Mouse (Mus musculus): Measurements from ENCODE around the gene Iqgap1. TPM values are rescaled to one million over a fixed set of nuclear protein-coding genes. Genes with fewer than 3 reads are reported as not detected.
"Not testable (repeated sequence)": the region's sequence is repeated elsewhere in the genome, so short reads cannot be mapped to it uniquely, and the experiment has no call there.

Iqgap1 gene
- polyA plus RNA-seq, 1 experiment from 2014 or later = 94.3 TPM

DNA sequence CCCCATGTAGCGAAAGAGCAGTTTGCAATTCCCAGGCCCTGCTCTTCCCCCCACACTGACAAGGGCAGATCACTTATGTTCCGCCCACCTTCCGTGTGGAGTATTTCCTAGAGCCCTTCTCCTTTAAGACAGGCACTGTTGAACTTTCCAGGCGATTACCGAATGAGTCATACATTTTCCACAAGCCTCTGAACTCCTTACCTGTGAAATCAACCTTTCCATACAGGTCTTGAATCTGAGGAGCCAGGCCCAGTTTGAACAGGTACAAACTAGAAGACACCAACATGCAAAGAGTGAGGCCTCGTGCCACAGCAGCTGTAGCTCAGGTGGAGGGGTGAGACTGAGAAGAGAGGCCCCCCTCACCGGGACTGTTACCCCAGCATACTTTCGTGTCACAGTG lies 63.5 kb downstream of the Iqgap1 start:
- Histone ChIP-seq H3K9me3 (ENCODE audit: control insufficient read depth, low read depth, low read length) (no peaks in the 10 kb centered on the region), H3K4me1 (ENCODE audit: control insufficient read depth, insufficient read depth, low read length) (no peaks in the 10 kb centered on the region), H3K9ac (replicated peaks; ENCODE audit: low read depth, low read length) (no peak overlapping the region), H3K27me3 (ENCODE audit: control insufficient read depth, insufficient read depth, low read length) (no peaks in the 10 kb centered on the region), H3K36me3 (ENCODE audit: control insufficient read depth, insufficient read depth, low read length) (peaks cover 13% of the 10 kb centered on the region; the same call in 1 of the 2 replicates), H3K27ac (ENCODE audit: low read length) (peak overlapping the region; percentile 48; the same call in 1 of the 2 replicates), H3K4me3 (ENCODE audit: low read depth, low read length) (no peak overlapping the region), H3K4me2 (replicated peaks; ENCODE audit: low read depth, low read length) (no peak overlapping the region)
- 67% methylated on average over 8 of the region's 8 CpGs for WGBS
- no peak for ATAC-seq (ENCODE audit: insufficient number of reproducible peaks, insufficient read depth, low FRiP score, low read depth)

- 89% methylated on average over 2 of the region's 2 CpGs for WGBS
- Histone ChIP-seq H3K27me3 (ENCODE audit: control insufficient read depth, insufficient read depth, low read length) (no peaks in the 10 kb centered on the region), H3K9me3 (ENCODE audit: control insufficient read depth, low read depth, low read length) (no peaks in the 10 kb centered on the region), H3K4me2 (replicated peaks; ENCODE audit: low read depth, low read length) (no peak overlapping the region), H3K9ac (replicated peaks; ENCODE audit: low read depth, low read length) (no peak overlapping the region), H3K4me1 (ENCODE audit: control insufficient read depth, insufficient read depth, low read length) (no peaks in the 10 kb centered on the region), H3K4me3 (ENCODE audit: low read depth, low read length) (no peak overlapping the region), H3K36me3 (ENCODE audit: control insufficient read depth, insufficient read depth, low read length) (peaks cover 31% of the 10 kb centered on the region), H3K27ac (ENCODE audit: low read length) (no peak overlapping the region)
- ATAC-seq (ENCODE audit: insufficient number of reproducible peaks, insufficient read depth, low FRiP score, low read depth) = no peak
These were observed 71.7 kb downstream of the Iqgap1 start for GRCm38 (mm10) chr7:80754086-80754485.

DNA sequence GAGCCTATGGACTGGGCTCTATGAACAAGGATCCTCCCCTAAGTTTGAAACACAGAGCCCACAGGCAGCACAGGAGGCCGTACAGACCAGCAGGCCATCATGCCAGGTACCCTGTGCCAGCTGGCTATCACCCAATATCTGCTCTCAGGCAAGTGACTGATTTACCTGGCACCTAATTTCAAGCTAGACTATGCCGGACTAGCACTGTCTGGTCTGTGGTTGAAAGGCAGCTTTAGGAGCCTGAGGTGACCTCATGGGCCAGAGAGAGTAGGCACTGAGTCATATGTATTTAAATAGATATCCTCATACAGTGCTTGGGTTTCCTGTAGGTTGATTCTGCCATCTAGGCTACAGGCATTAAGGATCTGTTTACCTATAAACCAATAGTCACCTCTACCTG lies 72.2 kb downstream of the Iqgap1 start:
- 91% methylated on average over 2 of the region's 2 CpGs for WGBS
- Histone ChIP-seq H3K27ac (ENCODE audit: low read length) (no peak overlapping the region), H3K4me3 (ENCODE audit: low read depth, low read length) (no peak overlapping the region), H3K4me2 (replicated peaks; ENCODE audit: low read depth, low read length) (no peak overlapping the region), H3K9me3 (ENCODE audit: control insufficient read depth, low read depth, low read length) (no peaks in the 10 kb centered on the region), H3K27me3 (ENCODE audit: control insufficient read depth, insufficient read depth, low read length) (no peaks in the 10 kb centered on the region), H3K36me3 (ENCODE audit: control insufficient read depth, insufficient read depth, low read length) (peaks cover 31% of the 10 kb centered on the region), H3K4me1 (ENCODE audit: control insufficient read depth, insufficient read depth, low read length) (no peaks in the 10 kb centered on the region), H3K9ac (replicated peaks; ENCODE audit: low read depth, low read length) (no peak overlapping the region)
- ATAC-seq (ENCODE audit: insufficient number of reproducible peaks, insufficient read depth, low FRiP score, low read depth) = no peak

DNA sequence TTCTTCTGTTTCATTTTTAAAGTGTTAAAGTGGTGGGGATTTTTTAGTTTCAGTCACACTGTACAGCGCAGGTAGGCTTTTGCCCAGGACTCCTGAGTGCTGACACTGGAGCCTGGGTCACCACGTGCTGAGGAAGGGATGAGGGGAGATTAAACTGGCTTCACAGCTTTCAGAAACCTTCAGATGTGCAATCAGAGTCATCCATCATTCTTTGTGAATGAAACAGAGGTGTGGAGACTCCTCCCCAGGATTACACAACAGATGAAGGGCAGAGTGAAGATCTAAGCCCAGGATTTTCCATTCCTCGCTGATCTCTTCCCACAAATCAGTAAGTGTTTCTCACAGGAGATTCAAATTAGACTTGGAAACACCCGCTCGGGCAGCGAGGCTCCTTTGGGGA lies 76.2 kb downstream of the Iqgap1 start:
- H3K27me3 ChIP-seq (ENCODE audit: control insufficient read depth, insufficient read depth, low read length) = no peaks in the 10 kb centered on the region
- H3K4me2 ChIP-seq (replicated peaks; ENCODE audit: low read depth, low read length) = no peak overlapping the region
- H3K9ac ChIP-seq (replicated peaks; ENCODE audit: low read depth, low read length) = no peak overlapping the region
- no peak overlapping the region for H3K27ac ChIP-seq (ENCODE audit: low read length)
- ATAC-seq (ENCODE audit: insufficient number of reproducible peaks, insufficient read depth, low FRiP score, low read depth) = no peak
- no peak overlapping the region for H3K4me3 ChIP-seq (ENCODE audit: low read depth, low read length)
- peaks cover 38% of the 10 kb centered on the region for H3K36me3 ChIP-seq (ENCODE audit: control insufficient read depth, insufficient read depth, low read length)
- peaks cover 24% of the 10 kb centered on the region for H3K4me1 ChIP-seq (ENCODE audit: control insufficient read depth, insufficient read depth, low read length)
- whole genome bisulfite sequencing = 40% methylated on average over 6 of the region's 6 CpGs
- H3K9me3 ChIP-seq (ENCODE audit: control insufficient read depth, low read depth, low read length) = no peaks in the 10 kb centered on the region

DNA sequence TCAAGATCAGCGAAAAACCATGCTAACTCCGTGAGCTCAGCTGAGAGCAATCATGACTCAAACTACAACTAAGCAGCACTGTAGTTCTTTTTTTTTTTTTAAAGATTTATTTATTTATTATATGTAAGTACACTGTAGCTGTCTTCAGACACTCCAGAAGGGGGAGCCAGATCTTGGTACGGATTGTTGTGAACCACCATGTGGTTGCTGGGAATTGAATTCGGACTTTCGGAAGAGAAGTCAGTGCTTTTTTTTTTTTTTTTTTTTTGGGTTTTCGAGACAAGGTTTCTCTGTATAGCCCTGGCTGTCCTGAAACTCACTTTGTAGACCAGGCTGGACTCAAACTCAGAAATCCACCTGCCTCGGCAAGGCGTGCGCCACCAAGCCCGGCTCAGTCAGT lies 76.7 kb downstream of the Iqgap1 start:
- ATAC-seq (ENCODE audit: insufficient number of reproducible peaks, insufficient read depth, low FRiP score, low read depth); H3K4me2 ChIP-seq (replicated peaks; ENCODE audit: low read depth, low read length); H3K9me3 ChIP-seq (ENCODE audit: control insufficient read depth, low read depth, low read length); H3K27me3 ChIP-seq (ENCODE audit: control insufficient read depth, insufficient read depth, low read length); H3K4me3 ChIP-seq (ENCODE audit: low read depth, low read length); H3K9ac ChIP-seq (replicated peaks; ENCODE audit: low read depth, low read length); H3K27ac ChIP-seq (ENCODE audit: low read length): not testable (repeated sequence)
- Histone ChIP-seq H3K4me1 (ENCODE audit: control insufficient read depth, insufficient read depth, low read length) (peaks cover 27% of the 10 kb centered on the region), H3K36me3 (ENCODE audit: control insufficient read depth, insufficient read depth, low read length) (peaks cover 38% of the 10 kb centered on the region)
- 92% methylated on average over 9 of the region's 10 CpGs for WGBS

DNA sequence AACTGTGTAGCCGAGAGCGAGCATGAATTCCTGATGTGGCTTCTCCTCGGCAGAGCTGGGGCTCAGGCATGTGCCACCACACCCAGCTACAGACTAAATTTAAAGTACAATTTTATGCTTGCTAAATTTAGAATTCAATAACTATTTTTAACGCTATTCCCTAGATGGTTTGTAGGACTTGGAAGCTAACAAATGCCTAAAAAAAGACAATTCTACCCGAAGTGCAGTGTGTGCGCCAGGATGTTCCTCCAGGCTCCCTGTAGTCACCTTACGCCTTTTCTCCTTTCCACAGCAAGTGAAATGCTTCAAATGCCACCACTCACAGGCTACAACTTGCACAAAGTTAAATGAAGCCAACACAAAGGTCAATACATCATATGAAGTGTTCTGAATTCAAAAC lies 78.4 kb downstream of the Iqgap1 start:
- Histone ChIP-seq H3K9me3 (ENCODE audit: control insufficient read depth, low read depth, low read length) (no peaks in the 10 kb centered on the region), H3K27ac (ENCODE audit: low read length) (no peak overlapping the region), H3K4me2 (replicated peaks; ENCODE audit: low read depth, low read length) (no peak overlapping the region), H3K9ac (replicated peaks; ENCODE audit: low read depth, low read length) (no peak overlapping the region), H3K4me1 (ENCODE audit: control insufficient read depth, insufficient read depth, low read length) (peaks cover 34% of the 10 kb centered on the region), H3K36me3 (ENCODE audit: control insufficient read depth, insufficient read depth, low read length) (peaks cover 41% of the 10 kb centered on the region), H3K27me3 (ENCODE audit: control insufficient read depth, insufficient read depth, low read length) (no peaks in the 10 kb centered on the region), H3K4me3 (ENCODE audit: low read depth, low read length) (no peak overlapping the region)
- no peak for ATAC-seq (ENCODE audit: insufficient number of reproducible peaks, insufficient read depth, low FRiP score, low read depth)
- WGBS = 76% methylated on average over 7 of the region's 7 CpGs

- Histone ChIP-seq H3K36me3 (ENCODE audit: control insufficient read depth, insufficient read depth, low read length) (peaks cover 50% of the 10 kb centered on the region), H3K9ac (replicated peaks; ENCODE audit: low read depth, low read length) (no peak overlapping the region)
These were observed 79.5 kb downstream of the Iqgap1 start for GRCm38 (mm10) chr7:80746166-80746761.

GRCm38 (mm10) chr7:80745746-80746145 lies 80.0 kb downstream of the Iqgap1 start:
- peak overlapping the region; percentile 34 for H3K27ac ChIP-seq (ENCODE audit: low read length)
- WGBS = 10% methylated on average over 3 of the region's 3 CpGs
- H3K36me3 ChIP-seq (ENCODE audit: control insufficient read depth, insufficient read depth, low read length) = peaks cover 47% of the 10 kb centered on the region
- peaks cover 34% of the 10 kb centered on the region for H3K4me1 ChIP-seq (ENCODE audit: control insufficient read depth, insufficient read depth, low read length)
- no peak overlapping the region for H3K4me2 ChIP-seq (replicated peaks; ENCODE audit: low read depth, low read length)
- ATAC-seq (ENCODE audit: insufficient number of reproducible peaks, insufficient read depth, low FRiP score, low read depth) = no peak
- H3K9me3 ChIP-seq (ENCODE audit: control insufficient read depth, low read depth, low read length) = no peaks in the 10 kb centered on the region
- H3K9ac ChIP-seq (replicated peaks; ENCODE audit: low read depth, low read length) = no peak overlapping the region
- no peaks in the 10 kb centered on the region for H3K27me3 ChIP-seq (ENCODE audit: control insufficient read depth, insufficient read depth, low read length)
- H3K4me3 ChIP-seq (ENCODE audit: low read depth, low read length) = no peak overlapping the region

More at GRCm38 (mm10) chr7:80746166-80746761, 79.5 kb downstream of the Iqgap1 start:
- WGBS = 20% methylated on average over 5 of the region's 5 CpGs
- H3K9me3 ChIP-seq (ENCODE audit: control insufficient read depth, low read depth, low read length) = no peaks in the 10 kb centered on the region
- ATAC-seq (ENCODE audit: insufficient number of reproducible peaks, insufficient read depth, low FRiP score, low read depth) = no peak
- peaks cover 34% of the 10 kb centered on the region for H3K4me1 ChIP-seq (ENCODE audit: control insufficient read depth, insufficient read depth, low read length)
- no peaks in the 10 kb centered on the region for H3K27me3 ChIP-seq (ENCODE audit: control insufficient read depth, insufficient read depth, low read length)
- no peak overlapping the region for H3K4me2 ChIP-seq (replicated peaks; ENCODE audit: low read depth, low read length)
- peak overlapping the region; percentile 34 for H3K27ac ChIP-seq (ENCODE audit: low read length)
- no peak overlapping the region for H3K4me3 ChIP-seq (ENCODE audit: low read depth, low read length)

GRCm38 (mm10) chr7:80745250-80745649 lies 80.5 kb downstream of the Iqgap1 start:
- Histone ChIP-seq H3K4me3 (ENCODE audit: low read depth, low read length) (no peak overlapping the region), H3K27ac (ENCODE audit: low read length) (peak overlapping the region; percentile 34; the same call in 1 of the 2 replicates), H3K4me1 (ENCODE audit: control insufficient read depth, insufficient read depth, low read length) (peaks cover 34% of the 10 kb centered on the region), H3K4me2 (replicated peaks; ENCODE audit: low read depth, low read length) (no peak overlapping the region), H3K36me3 (ENCODE audit: control insufficient read depth, insufficient read depth, low read length) (peaks cover 45% of the 10 kb centered on the region), H3K9me3 (ENCODE audit: control insufficient read depth, low read depth, low read length) (no peaks in the 10 kb centered on the region), H3K9ac (replicated peaks; ENCODE audit: low read depth, low read length) (no peak overlapping the region), H3K27me3 (ENCODE audit: control insufficient read depth, insufficient read depth, low read length) (no peaks in the 10 kb centered on the region)
- WGBS = 21% methylated on average over 9 of the region's 9 CpGs
- ATAC-seq (ENCODE audit: insufficient number of reproducible peaks, insufficient read depth, low FRiP score, low read depth) = no peak
